Mouse (Mus musculus) frontal cortex, adult 2 months (tissue): Measurements from ENCODE around the gene Pdia5. TPM values are rescaled to one million over a fixed set of nuclear protein-coding genes. Genes with fewer than 3 reads are reported as not detected.

Source experiments
- DNase-seq, 2 experiments: peaks; one replicate each; pipeline ENCODE4 v3.0.0; 2022; ENCODE audit warnings: low spot score in 1 of 2; ENCODE audit errors: extremely low spot score in 1 of 2
- polyA plus RNA-seq: library from polyadenylated mRNA; depleted of rRNA; stranded (reverse); fragments of >200 nt; gene quantifications from 2 replicates; pipeline ENCODE4 v1.2.3, GENCODE M21; 2012; rRNA removed

Gene Pdia5
- polyA plus RNA-seq, 1 experiment, result 9.5 TPM

DNA sequence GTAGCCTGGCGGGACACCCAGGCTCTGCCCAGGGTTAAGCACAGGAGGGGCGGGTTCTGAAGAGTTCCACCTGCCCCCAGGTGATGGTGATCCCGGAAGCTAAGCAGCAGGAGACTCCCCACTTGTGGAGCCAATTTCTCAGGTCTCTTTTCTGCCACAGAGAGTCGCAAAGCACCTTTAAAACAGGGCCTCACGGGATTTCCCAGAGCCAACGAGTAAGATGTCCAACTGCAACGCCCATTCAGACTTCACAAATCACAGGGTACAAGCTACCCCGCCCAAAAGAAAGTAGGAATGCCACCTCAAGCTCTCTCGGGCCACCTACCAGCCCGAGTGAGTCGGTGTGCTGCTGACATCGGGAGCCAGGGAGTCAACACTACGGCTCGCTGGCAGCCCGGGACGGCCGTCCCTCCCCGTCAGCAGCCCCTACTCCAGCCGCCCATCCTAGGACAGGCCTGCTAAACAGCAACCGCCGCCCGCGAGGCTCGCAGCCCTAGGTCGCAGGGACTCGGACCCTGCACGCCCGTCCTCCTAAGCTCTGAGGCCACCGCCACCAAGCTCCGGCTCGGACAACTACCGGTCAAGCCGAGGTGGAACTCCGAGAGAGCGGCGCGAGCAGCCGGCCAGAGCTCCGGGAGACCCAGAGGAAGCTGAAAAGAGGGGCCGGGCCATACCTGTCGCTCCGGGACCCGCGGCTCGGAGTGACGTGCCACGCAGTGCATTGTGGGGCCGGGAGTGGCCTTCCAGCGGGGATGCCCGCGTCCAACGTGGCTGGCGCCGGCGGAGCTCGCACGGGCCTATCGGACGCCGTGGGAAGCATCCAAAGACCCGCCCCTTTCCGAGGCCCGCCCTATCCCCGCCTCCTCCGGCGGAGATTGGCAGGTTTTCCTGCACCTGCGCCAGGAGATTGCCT is 127.3 kb downstream of the Pdia5 start, which contains the start of gene Sec22a:
TSS of gene Sec22a (minus strand) at position 769 of the 913 bp plus-strand sequence.
- peak; percentile 83 to 96 for DNase-seq

DNA sequence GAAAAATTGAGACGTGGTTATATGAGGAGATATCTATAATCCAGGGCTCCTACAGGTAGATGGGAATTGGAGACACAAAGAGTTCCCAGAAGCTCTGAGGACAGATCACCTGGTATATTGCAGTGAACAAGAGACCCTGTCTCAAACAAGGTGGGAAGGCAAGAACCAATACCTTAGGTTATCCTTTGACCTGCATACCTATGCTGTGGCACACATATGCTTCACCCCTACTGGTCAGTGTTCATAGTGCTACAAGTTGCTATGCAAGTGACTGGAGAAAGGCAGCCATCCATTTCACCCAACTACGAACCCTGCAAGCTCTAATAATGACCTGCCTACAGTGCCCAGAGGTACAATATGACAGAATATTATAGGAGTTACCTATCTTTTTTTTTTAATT is 128.5 kb downstream of the Pdia5 start:
- no peak for DNase-seq

DNA sequence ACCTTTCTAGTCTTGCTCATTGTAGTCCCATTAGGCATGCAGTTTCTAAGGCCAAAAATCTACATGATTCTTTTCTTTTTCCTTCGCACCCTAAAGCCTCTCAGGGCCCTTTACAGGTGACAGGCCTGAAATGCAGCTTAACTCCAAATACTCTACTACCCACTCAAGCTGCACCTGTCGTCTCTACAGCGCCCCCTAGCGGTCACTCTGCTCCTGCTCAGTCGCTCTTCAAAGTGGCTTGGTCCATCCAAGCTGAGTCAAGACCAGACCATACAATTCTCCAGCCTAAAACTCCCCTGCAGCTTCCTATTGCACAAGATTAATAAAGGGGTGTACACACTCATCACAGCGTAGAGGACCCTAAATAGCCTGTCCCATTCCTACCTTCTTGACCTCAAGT is 130.1 kb downstream of the Pdia5 start:
- peak in 1 of 2 experiments; percentile 61 for DNase-seq

DNA sequence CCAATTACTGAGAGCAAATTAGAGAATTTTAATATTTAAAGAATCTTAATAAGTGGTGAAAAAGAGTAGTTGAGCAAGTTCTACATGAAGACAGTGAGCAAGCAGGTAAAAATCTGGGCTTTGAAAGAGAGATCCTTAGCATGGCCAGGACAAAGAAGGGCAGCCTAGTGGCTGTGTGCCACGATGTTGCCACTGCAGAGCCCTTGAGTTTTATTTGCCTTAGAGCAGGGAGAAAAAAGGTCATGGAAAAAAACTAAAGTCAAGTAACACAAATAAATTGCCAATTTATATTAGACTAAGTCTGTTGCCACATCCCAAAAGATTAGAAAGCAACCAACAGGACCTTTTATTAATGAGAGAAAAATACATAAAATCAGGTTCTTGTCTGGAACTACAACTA is 133.2 kb downstream of the Pdia5 start:
- no peak for DNase-seq

Other genes starting within 250 kb of the Pdia5 start
- gene Sec22a, start 127.0 kb downstream of the Pdia5 start, polyA plus RNA-seq, result 13.4 and 16.6 TPM in 2 replicates
- gene Sema5b, start 50.3 kb upstream of the Pdia5 start, polyA plus RNA-seq, result 22.3 and 24.1 TPM in 2 replicates